Mouse (Mus musculus) heart, embryonic 14.5 days (tissue): ENCODE data around the gene Racgap1. TPM values are rescaled to one million over a fixed set of nuclear protein-coding genes. Genes with fewer than 3 reads are reported as not detected.
A peak's percentile ranks its signal among the peaks of the same experiment; 100 is the strongest.

Experiments used
- ATAC-seq: fragments of 200-750 bp; cut with Nextera tagmentation; 2 replicates; pipeline ENCODE4 v1.8.0; 2017; ENCODE audit warnings: low read depth, moderate TSS enrichment; ENCODE audit not compliant: insufficient number of reproducible peaks, insufficient read depth, low FRiP score
- H3K27ac ChIP-seq, 2 experiments: fragments of 200-500 bp in 1 of 2; fragments of 300-500 bp in 1 of 2; sonication (generic) in 1 of 2; replicated peaks in 1 of 2; 2 replicates each; pipeline ENCODE4 v1.5.1; 2012 to 2014; ENCODE audit warnings: low read depth in 2 of 2, low read length in 2 of 2, control low read depth in 1 of 2, mild to moderate bottlenecking in 1 of 2, mixed read lengths in 1 of 2; ENCODE audit not compliant: control insufficient read depth in 1 of 2, insufficient read depth in 1 of 2
- H3K27me3 ChIP-seq: fragments of 300-500 bp; sonication (generic); 2 replicates; pipeline ENCODE4 v1.6.1; 2014; ENCODE audit warnings: mild to moderate bottlenecking, low read length, control low read depth; ENCODE audit not compliant: control insufficient read depth, insufficient read depth
- H3K36me3 ChIP-seq: fragments of 300-500 bp; sonication (generic); 2 replicates; pipeline ENCODE4 v1.6.1; 2014; ENCODE audit warnings: mild to moderate bottlenecking, control low read depth, low read length, mixed read lengths; ENCODE audit not compliant: control insufficient read depth, insufficient read depth
- H3K4me1 ChIP-seq, 2 experiments: fragments of 200-500 bp in 1 of 2; fragments of 300-500 bp in 1 of 2; sonication (generic) in 1 of 2; 2 replicates each; pipeline ENCODE4 v1.6.1; 2012 to 2014; ENCODE audit warnings: low read length in 2 of 2, control low read depth in 1 of 2, mixed read lengths in 1 of 2; ENCODE audit not compliant: control insufficient read depth in 2 of 2, insufficient read depth in 2 of 2
- H3K4me2 ChIP-seq: fragments of 300-500 bp; sonication (generic); 2 replicates; pipeline ENCODE4 v1.6.1; 2014; ENCODE audit warnings: mild to moderate bottlenecking, low read length
- H3K4me3 ChIP-seq, 2 experiments: fragments of 200-500 bp in 1 of 2; fragments of 300-500 bp in 1 of 2; sonication (generic) in 1 of 2; 2 replicates each; pipeline ENCODE4 v1.5.1; 2012 to 2014; ENCODE audit warnings: low read length in 2 of 2, mild to moderate bottlenecking in 2 of 2, control low read depth in 1 of 2, low read depth in 1 of 2, moderate library complexity in 1 of 2; ENCODE audit not compliant: control insufficient read depth in 1 of 2, insufficient read depth in 1 of 2
- H3K9ac ChIP-seq: fragments of 300-500 bp; sonication (generic); 2 replicates; pipeline ENCODE4 v1.6.1; 2014; ENCODE audit warnings: mild to moderate bottlenecking, low read length
- H3K9me3 ChIP-seq: fragments of 300-500 bp; sonication (generic); 2 replicates; pipeline ENCODE4 v1.6.1; 2016; ENCODE audit warnings: low read length, control low read depth; ENCODE audit not compliant: control insufficient read depth
- WGBS: fragments of 180-500 bp; shearing (Covaris S2); extraction: QIAGEN DNeasy Blood & Tissue Kit; methylation state at CpG from one replicate; pipeline ENCODE4 v1.1.7; 2014; 5-methylcytosine and 5-hydroxymethylcytosine counted together
- polyA plus RNA-seq: library from polyadenylated mRNA; unstranded; fragments of >200 nt; fragmentation: Nextera tagmentation; extraction: Ambion mirVana; gene quantifications from 2 replicates; pipeline ENCODE4 v1.2.1, GENCODE M21; 2014

Racgap1 gene
- polyA plus RNA-seq, 1 experiment from 2014 or later = 94.4 TPM

GRCm38 (mm10) chr15:99651984-99652872, 772 bp upstream of the Racgap1 start:
- 70% methylated on average over 10 of the region's 10 CpGs for WGBS
- Histone ChIP-seq H3K9me3 (no peaks in the 10 kb centered on the region), H3K27me3 (peaks cover 24% of the 10 kb centered on the region), H3K4me3 (peak overlapping the region in 1 of 2 experiments; percentile 90; a peak in 3 of 4 replicates), H3K9ac (peak overlapping the region; percentile 44; the same call in 1 of the 2 replicates), H3K4me2 (peak overlapping the region; percentile 79), H3K27ac (no peak overlapping the region), H3K36me3 (no peaks in the 10 kb centered on the region), H3K4me1 (peaks cover 12 to 40% of the 10 kb centered on the region in 2 experiments)
- ATAC-seq = no peak

- no peak overlapping the region for H3K27ac ChIP-seq
These were observed 1.2 kb downstream of the Racgap1 start for GRCm38 (mm10) chr15:99650304-99650703.

DNA sequence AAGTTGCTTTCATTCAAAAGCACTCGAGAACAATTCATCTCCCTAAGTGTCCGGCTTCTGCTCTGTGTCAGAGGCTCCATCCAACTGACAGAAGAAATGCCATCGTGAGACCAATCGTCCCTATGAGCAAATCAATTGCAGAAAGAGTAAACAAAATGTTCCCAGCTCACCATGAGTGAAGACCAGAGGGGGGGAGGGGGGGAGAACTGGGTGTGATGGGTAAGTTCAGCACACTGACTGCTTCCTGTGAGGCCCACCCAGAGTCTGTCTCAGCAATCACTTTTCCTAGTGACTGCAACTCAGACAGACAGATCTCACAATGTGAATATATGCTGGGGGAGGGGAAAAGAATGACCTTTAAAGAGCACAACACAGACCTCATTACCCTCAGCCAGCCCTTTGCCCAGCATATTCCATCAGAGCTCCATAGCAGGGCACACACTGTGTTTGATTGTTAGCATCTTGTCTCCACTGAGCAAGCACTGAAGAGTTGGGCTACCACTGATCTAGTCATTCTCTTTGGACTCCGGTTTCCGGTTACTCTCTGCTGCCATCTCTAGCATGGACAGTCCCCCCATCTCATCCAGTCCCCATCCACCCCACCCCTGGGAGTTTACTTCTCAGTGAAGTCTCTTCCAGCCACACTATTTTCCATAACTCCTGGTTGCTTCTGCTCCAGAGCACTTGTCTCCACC, 2.2 kb downstream of the Racgap1 start:
- Histone ChIP-seq H3K27ac (peak overlapping the region; percentile 14 to 61), H3K9me3 (no peaks in the 10 kb centered on the region), H3K4me2 (peak overlapping the region; percentile 79), H3K27me3 (peaks cover 1% of the 10 kb centered on the region; the same call in 1 of the 2 replicates), H3K36me3 (no peaks in the 10 kb centered on the region), H3K4me1 (peaks cover 22 to 61% of the 10 kb centered on the region in 2 experiments), H3K4me3 (peak overlapping the region; percentile 12 to 90), H3K9ac (peak overlapping the region; percentile 52)
- WGBS = 11% methylated on average over 6 of the region's 6 CpGs
- ATAC-seq = no peak

More at GRCm38 (mm10) chr15:99650304-99650703, 1.2 kb downstream of the Racgap1 start:
- H3K9me3 ChIP-seq = no peaks in the 10 kb centered on the region
- peak overlapping the region; percentile 79 for H3K4me2 ChIP-seq
- ATAC-seq = no peak
- H3K27me3 ChIP-seq = peaks cover 12% of the 10 kb centered on the region
- peak overlapping the region; percentile 85 to 90; a peak in 3 of 4 replicates for H3K4me3 ChIP-seq
- no peaks in the 10 kb centered on the region for H3K36me3 ChIP-seq
- WGBS = 29% methylated on average over 2 of the region's 2 CpGs
- H3K9ac ChIP-seq = peak overlapping the region; percentile 94
- peaks cover 19 to 53% of the 10 kb centered on the region in 2 experiments for H3K4me1 ChIP-seq

DNA sequence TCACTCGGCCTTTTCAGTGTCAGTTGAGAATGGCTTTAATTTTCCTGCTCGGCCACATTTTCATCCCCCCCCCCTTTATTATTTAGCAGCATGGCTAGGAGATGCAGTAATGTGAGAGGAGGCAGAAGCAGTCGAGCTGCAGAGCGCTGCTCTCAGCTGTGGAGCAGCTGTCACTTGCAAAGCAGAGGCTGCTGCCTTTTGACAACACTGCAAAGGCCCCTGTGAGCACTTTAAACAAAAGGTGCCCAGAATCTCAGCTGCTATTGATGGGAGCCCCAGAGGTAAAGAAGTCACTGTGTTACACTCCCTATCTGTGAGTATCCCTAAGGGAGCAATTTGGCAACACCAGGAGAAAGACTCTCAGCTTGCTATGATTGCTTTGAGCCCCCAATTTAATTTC, 3.1 kb downstream of the Racgap1 start:
- no peaks in the 10 kb centered on the region for H3K36me3 ChIP-seq
- 20% methylated on average over 4 of the region's 4 CpGs for WGBS
- ATAC-seq = no peak
- H3K27me3 ChIP-seq = no peaks in the 10 kb centered on the region
- H3K4me1 ChIP-seq = peaks cover 17 to 57% of the 10 kb centered on the region in 2 experiments
- H3K4me3 ChIP-seq = no peak overlapping the region
- peak overlapping the region; percentile 22; the same call in 1 of the 2 replicates for H3K9ac ChIP-seq
- H3K9me3 ChIP-seq = no peaks in the 10 kb centered on the region
- peak overlapping the region in 1 of 2 experiments; percentile 61; a peak in 2 of 4 replicates for H3K27ac ChIP-seq
- H3K4me2 ChIP-seq = peak overlapping the region; percentile 79

- Histone ChIP-seq H3K36me3 (peaks cover 27% of the 10 kb centered on the region), H3K9me3 (no peaks in the 10 kb centered on the region), H3K27me3 (no peaks in the 10 kb centered on the region), H3K9ac (no peak overlapping the region), H3K4me2 (no peak overlapping the region; the same call in 1 of the 2 replicates), H3K27ac (no peak overlapping the region), H3K4me3 (no peak overlapping the region), H3K4me1 (peaks cover 17 to 50% of the 10 kb centered on the region in 2 experiments)
- WGBS = 64% methylated on average over 7 of the region's 7 CpGs
- ATAC-seq = no peak
These were observed 6.7 kb downstream of the Racgap1 start for GRCm38 (mm10) chr15:99644776-99645175.

- peak overlapping the region; percentile 42; the same call in 1 of the 2 replicates for H3K9ac ChIP-seq
- WGBS = 76% methylated on average over 10 of the region's 10 CpGs
- H3K4me2 ChIP-seq = no peak overlapping the region
- H3K36me3 ChIP-seq = peaks cover 36% of the 10 kb centered on the region
- H3K4me1 ChIP-seq = peaks cover 10 to 41% of the 10 kb centered on the region in 2 experiments
- H3K27me3 ChIP-seq = no peaks in the 10 kb centered on the region
- H3K27ac ChIP-seq = no peak overlapping the region
- no peak for ATAC-seq
- no peak overlapping the region for H3K4me3 ChIP-seq
- no peaks in the 10 kb centered on the region for H3K9me3 ChIP-seq
These were observed 7.6 kb downstream of the Racgap1 start for GRCm38 (mm10) chr15:99643832-99644231.

DNA sequence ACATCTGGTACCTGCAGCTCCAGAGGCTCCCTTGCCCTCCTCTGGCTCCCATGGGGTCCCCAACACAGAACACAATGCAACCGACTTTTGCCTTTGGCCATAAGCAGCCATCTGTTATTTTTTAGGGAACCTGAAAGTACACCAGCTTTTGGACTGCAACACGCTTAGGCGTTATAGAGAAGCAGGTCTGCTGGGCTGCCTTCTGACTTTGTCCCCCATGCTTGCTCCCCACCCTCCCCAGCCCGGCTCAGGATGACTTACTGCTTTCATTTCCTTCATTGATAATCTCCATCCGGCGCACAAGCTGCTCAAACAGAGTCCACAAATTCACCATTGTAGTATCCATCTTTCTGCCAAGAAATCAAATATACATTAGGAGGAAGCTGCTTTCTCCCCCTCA, 8.8 kb downstream of the Racgap1 start:
- Histone ChIP-seq H3K27ac (no peak overlapping the region), H3K4me1 (peaks cover 10 to 30% of the 10 kb centered on the region in 2 experiments), H3K27me3 (no peaks in the 10 kb centered on the region), H3K9ac (no peak overlapping the region), H3K9me3 (no peaks in the 10 kb centered on the region), H3K4me3 (no peak overlapping the region), H3K36me3 (peaks cover 48% of the 10 kb centered on the region), H3K4me2 (no peak overlapping the region)
- 77% methylated on average over 6 of the region's 6 CpGs for whole genome bisulfite sequencing
- no peak for ATAC-seq
